Mouse (Mus musculus): Measurements from ENCODE around the gene Llgl2. TPM values are rescaled to one million over a fixed set of nuclear protein-coding genes. Genes with fewer than 3 reads are reported as not detected.
"Not testable (repeated sequence)": the region's sequence is repeated elsewhere in the genome, so short reads cannot be mapped to it uniquely, and the experiment has no call there.

The Llgl2 gene
- polyA plus RNA-seq, 1 experiment from 2014 or later = 18.7 TPM

DNA sequence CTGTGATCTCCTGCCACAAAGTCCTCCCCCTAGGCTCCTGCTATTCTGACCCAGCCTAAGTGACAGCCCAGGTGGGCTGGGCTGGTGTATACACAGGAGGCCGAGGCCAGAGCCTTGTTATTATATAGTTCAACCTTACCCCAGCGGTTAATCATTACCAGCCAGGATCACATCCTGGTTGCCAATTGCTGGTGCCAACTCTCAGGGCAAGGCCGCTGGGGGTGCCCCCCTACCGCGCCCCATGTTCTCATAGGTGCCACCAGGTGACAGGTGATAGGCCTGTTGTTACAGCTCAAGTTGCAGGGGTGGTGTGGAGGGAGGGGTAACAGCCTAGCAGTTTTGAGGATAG lies 20.0 kb downstream of the Llgl2 start:
- no peak for DNase-seq (ENCODE audit: low spot score)
- Histone ChIP-seq H3K27me3 (replicated peaks; ENCODE audit: control insufficient read depth, insufficient read depth, low read length) (no peaks in the 10 kb centered on the region), H3K4me3 (ENCODE audit: low read depth, low read length) (no peak overlapping the region), H3K4me1 (replicated peaks; ENCODE audit: control insufficient read depth, insufficient read depth, low read length) (peaks cover 46% of the 10 kb centered on the region), H3K36me3 (ENCODE audit: control insufficient read depth, insufficient read depth, low read length) (peaks cover 15% of the 10 kb centered on the region), H3K9me3 (ENCODE audit: control insufficient read depth, low read length) (peaks cover 3% of the 10 kb centered on the region), H3K9ac (ENCODE audit: low read depth, low read length) (no peak overlapping the region), H3K27ac (ENCODE audit: low read depth, low read length) (no peak overlapping the region; the same call in 1 of the 2 replicates), H3K4me2 (no peak overlapping the region)
- no peak for ATAC-seq (replicated peaks; ENCODE audit: low FRiP score)
- WGBS = 82% methylated on average over 5 of the region's 5 CpGs

DNA sequence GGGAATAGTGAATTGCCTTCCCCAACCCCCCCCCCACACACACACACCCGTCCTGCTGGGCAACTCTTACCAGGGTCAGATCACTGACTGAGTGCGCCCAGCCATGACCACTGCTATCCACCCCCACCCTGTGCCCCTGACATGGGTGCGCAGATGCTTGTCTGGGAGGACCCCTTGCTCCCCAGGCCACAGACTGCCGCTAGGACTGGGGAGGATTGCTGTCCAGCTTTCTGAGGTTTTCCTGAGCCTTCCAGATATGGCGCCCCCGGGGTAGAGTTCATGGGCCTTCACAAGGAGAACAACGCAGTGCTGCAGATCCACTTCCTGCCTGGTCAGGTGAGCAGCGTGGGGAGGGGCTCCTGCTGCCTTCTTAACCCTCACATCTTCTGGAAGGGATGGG lies 20.4 kb downstream of the Llgl2 start:
- WGBS = 76% methylated on average over 8 of the region's 8 CpGs
- Histone ChIP-seq H3K9ac (ENCODE audit: low read depth, low read length) (no peak overlapping the region), H3K4me3 (ENCODE audit: low read depth, low read length) (no peak overlapping the region), H3K36me3 (ENCODE audit: control insufficient read depth, insufficient read depth, low read length) (peaks cover 15% of the 10 kb centered on the region), H3K27ac (ENCODE audit: low read depth, low read length) (no peak overlapping the region; the same call in 1 of the 2 replicates), H3K9me3 (ENCODE audit: control insufficient read depth, low read length) (peaks cover 3% of the 10 kb centered on the region), H3K4me2 (no peak overlapping the region), H3K4me1 (replicated peaks; ENCODE audit: control insufficient read depth, insufficient read depth, low read length) (peaks cover 43% of the 10 kb centered on the region), H3K27me3 (replicated peaks; ENCODE audit: control insufficient read depth, insufficient read depth, low read length) (no peaks in the 10 kb centered on the region)
- no peak for DNase-seq (ENCODE audit: low spot score)
- ATAC-seq (replicated peaks; ENCODE audit: low FRiP score) = no peak

DNA sequence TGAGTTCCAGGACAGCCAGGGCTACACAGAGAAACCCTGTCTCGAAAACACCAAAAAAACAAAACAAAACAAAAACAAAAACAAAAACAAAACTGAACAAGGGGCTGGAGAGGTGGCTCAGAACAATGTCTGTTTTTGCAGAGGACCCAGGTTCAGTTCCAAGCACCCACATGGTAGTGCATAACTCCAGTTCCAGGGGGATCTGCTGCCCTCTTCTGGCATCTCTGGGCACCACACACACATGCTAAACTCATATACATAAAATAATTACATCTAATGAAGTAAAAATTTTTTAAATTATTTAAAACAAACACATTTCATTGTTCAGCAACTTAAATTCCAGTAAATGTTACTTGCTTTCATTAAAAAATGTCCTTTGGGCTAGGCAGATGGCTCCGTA lies 22.0 kb downstream of the Llgl2 start:
- Histone ChIP-seq H3K4me1 (replicated peaks; ENCODE audit: control insufficient read depth, insufficient read depth, low read length) (peaks cover 34% of the 10 kb centered on the region), H3K9me3 (ENCODE audit: control insufficient read depth, low read length) (peaks cover 3% of the 10 kb centered on the region), H3K9ac (ENCODE audit: low read depth, low read length) (no peak overlapping the region), H3K36me3 (ENCODE audit: control insufficient read depth, insufficient read depth, low read length) (peaks cover 24% of the 10 kb centered on the region), H3K4me2 (no peak overlapping the region), H3K27me3 (replicated peaks; ENCODE audit: control insufficient read depth, insufficient read depth, low read length) (no peaks in the 10 kb centered on the region), H3K27ac (ENCODE audit: low read depth, low read length) (no peak overlapping the region), H3K4me3 (ENCODE audit: low read depth, low read length) (no peak overlapping the region)
- WGBS = 95% methylated on average over 2 of the region's 2 CpGs
- DNase-seq (ENCODE audit: low spot score) (no peak), ATAC-seq (replicated peaks; ENCODE audit: low FRiP score) (no peak)

DNA sequence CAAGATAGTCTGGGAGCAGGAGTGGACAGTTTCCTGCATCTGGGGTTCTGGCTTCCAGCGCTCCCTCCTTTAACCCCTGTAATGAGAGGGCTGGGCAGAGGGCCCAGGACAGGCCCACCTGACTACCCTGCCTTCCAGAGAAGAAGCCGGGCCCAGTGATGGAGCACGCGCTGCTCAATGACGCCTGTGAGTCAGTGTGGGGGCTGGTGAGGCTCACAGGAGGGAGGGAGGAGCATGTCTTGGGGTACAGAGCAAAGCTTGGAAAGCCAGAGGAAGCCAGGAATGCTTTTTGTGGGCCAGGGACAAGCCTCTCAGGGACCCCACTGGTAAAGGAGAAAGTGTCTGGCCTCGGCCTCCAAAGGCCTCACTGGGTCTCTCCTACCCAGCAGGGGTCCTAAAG lies 30.8 kb downstream of the Llgl2 start:
- Histone ChIP-seq H3K27me3 (replicated peaks; ENCODE audit: control insufficient read depth, insufficient read depth, low read length) (peaks cover 25% of the 10 kb centered on the region), H3K27ac (ENCODE audit: low read depth, low read length) (no peak overlapping the region), H3K4me3 (ENCODE audit: low read depth, low read length) (no peak overlapping the region), H3K9me3 (ENCODE audit: control insufficient read depth, low read length) (no peaks in the 10 kb centered on the region), H3K4me2 (no peak overlapping the region), H3K36me3 (ENCODE audit: control insufficient read depth, insufficient read depth, low read length) (peaks cover 28% of the 10 kb centered on the region), H3K9ac (ENCODE audit: low read depth, low read length) (no peak overlapping the region), H3K4me1 (replicated peaks; ENCODE audit: control insufficient read depth, insufficient read depth, low read length) (peaks cover 12% of the 10 kb centered on the region; the same call in 1 of the 2 replicates)
- ATAC-seq (replicated peaks; ENCODE audit: low FRiP score) = no peak
- no peak for DNase-seq (ENCODE audit: low spot score)
- 89% methylated on average over 6 of the region's 6 CpGs for WGBS

DNA sequence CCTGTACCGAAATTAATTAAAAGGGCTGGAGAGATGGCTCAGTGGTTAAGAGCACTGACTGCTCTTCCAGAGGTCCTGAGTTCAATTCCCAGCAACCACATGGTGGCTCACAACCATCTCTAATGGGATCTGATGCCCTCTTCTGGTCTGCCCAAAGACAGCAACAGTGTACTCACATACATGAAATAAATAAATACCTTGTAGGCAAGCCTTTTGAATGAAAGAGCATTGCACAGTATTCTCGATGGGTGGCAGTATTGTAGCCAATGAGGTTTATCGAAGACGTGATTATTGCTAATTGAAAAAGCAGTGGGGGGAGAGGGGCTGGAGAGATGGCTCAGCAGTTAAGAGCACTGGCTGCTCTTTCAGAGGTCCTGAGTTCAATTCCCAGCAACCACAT lies 33.3 kb downstream of the Llgl2 start:
- H3K4me2 ChIP-seq; H3K4me3 ChIP-seq (ENCODE audit: low read depth, low read length); H3K9me3 ChIP-seq (ENCODE audit: control insufficient read depth, low read length); ATAC-seq (replicated peaks; ENCODE audit: low FRiP score); H3K9ac ChIP-seq (ENCODE audit: low read depth, low read length); DNase-seq (ENCODE audit: low spot score); H3K27ac ChIP-seq (ENCODE audit: low read depth, low read length): not testable (repeated sequence)
- peaks cover 15% of the 10 kb centered on the region; the same call in 1 of the 2 replicates for H3K36me3 ChIP-seq (ENCODE audit: control insufficient read depth, insufficient read depth, low read length)
- peaks cover 12% of the 10 kb centered on the region; the same call in 1 of the 2 replicates for H3K4me1 ChIP-seq (replicated peaks; ENCODE audit: control insufficient read depth, insufficient read depth, low read length)
- 92% methylated on average over 4 of the region's 4 CpGs for WGBS
- peaks cover 49% of the 10 kb centered on the region for H3K27me3 ChIP-seq (replicated peaks; ENCODE audit: control insufficient read depth, insufficient read depth, low read length)

DNA sequence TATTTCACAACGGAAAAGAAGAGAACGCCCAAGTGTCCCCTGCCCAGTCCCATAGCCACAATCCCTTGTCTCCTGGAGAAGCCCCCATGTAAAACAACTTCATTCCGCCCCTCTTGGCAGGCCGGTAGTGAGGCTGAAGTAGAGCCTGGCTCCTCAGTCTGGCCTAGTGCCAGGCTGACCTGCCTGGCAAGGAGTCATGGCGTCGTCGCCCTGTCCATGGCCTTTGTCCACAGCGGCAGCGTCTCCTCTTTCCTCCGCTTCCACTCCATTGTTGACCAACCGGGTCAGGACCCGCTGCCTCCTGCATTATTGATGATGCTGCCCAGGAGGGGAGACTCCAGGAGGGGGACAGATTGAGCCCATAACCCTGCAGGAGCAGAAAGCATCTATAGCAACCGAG lies 34.1 kb downstream of the Llgl2 start:
- Histone ChIP-seq H3K9ac (ENCODE audit: low read depth, low read length) (no peak overlapping the region), H3K27me3 (replicated peaks; ENCODE audit: control insufficient read depth, insufficient read depth, low read length) (peaks cover 49% of the 10 kb centered on the region), H3K27ac (ENCODE audit: low read depth, low read length) (no peak overlapping the region), H3K4me3 (ENCODE audit: low read depth, low read length) (no peak overlapping the region), H3K4me2 (no peak overlapping the region), H3K9me3 (ENCODE audit: control insufficient read depth, low read length) (no peaks in the 10 kb centered on the region), H3K36me3 (ENCODE audit: control insufficient read depth, insufficient read depth, low read length) (peaks cover 14% of the 10 kb centered on the region; the same call in 1 of the 2 replicates), H3K4me1 (replicated peaks; ENCODE audit: control insufficient read depth, insufficient read depth, low read length) (peaks cover 12% of the 10 kb centered on the region; the same call in 1 of the 2 replicates)
- 66% methylated on average over 13 of the region's 13 CpGs for WGBS
- ATAC-seq (replicated peaks; ENCODE audit: low FRiP score) (no peak), DNase-seq (ENCODE audit: low spot score) (no peak)

DNA sequence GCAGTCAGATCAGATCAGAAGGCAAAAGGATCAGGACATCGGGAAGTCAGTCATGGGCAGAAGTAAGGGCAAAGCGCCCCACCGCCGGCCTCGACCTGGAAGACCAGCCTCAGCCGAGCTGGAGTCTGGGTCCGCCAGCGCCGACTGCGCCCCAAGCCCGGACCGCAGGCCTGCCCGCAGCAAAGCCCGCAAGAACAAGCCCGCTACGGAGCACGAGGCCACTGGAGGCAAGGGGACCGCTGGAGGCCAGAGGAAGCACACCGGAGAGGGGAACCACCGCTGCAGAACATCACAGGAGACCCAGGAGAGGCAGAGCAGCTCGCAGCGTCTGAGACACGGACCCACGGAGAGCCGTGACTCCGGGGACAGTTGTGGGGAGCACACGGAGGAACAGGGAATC lies 34.5 kb downstream of the Llgl2 start, which contains the start of gene Myo15b:
TSS of gene Myo15b (plus strand) at position 53 of the 400 bp plus-strand sequence.
- no peak within 1 kb of the TSS for H3K27ac ChIP-seq (ENCODE audit: low read depth, low read length)
- H3K36me3 ChIP-seq (ENCODE audit: control insufficient read depth, insufficient read depth, low read length) = peaks cover 10% of the 10 kb centered on the region; the same call in 1 of the 2 replicates
- peaks cover 49% of the 10 kb centered on the region for H3K27me3 ChIP-seq (replicated peaks; ENCODE audit: control insufficient read depth, insufficient read depth, low read length)
- no peaks in the 10 kb centered on the region for H3K9me3 ChIP-seq (ENCODE audit: control insufficient read depth, low read length)
- ATAC-seq (replicated peaks; ENCODE audit: low FRiP score) = no peak
- no peak for DNase-seq (ENCODE audit: low spot score)
- peak within 1 kb of the TSS; percentile 40 for H3K9ac ChIP-seq (ENCODE audit: low read depth, low read length)
- 14% methylated on average over 27 of the region's 27 CpGs for WGBS
- H3K4me2 ChIP-seq = peak within 1 kb of the TSS; percentile 80
- H3K4me3 ChIP-seq (ENCODE audit: low read depth, low read length) = peak within 1 kb of the TSS; percentile 49
- peaks cover 12% of the 10 kb centered on the region; the same call in 1 of the 2 replicates for H3K4me1 ChIP-seq (replicated peaks; ENCODE audit: control insufficient read depth, insufficient read depth, low read length)

DNA sequence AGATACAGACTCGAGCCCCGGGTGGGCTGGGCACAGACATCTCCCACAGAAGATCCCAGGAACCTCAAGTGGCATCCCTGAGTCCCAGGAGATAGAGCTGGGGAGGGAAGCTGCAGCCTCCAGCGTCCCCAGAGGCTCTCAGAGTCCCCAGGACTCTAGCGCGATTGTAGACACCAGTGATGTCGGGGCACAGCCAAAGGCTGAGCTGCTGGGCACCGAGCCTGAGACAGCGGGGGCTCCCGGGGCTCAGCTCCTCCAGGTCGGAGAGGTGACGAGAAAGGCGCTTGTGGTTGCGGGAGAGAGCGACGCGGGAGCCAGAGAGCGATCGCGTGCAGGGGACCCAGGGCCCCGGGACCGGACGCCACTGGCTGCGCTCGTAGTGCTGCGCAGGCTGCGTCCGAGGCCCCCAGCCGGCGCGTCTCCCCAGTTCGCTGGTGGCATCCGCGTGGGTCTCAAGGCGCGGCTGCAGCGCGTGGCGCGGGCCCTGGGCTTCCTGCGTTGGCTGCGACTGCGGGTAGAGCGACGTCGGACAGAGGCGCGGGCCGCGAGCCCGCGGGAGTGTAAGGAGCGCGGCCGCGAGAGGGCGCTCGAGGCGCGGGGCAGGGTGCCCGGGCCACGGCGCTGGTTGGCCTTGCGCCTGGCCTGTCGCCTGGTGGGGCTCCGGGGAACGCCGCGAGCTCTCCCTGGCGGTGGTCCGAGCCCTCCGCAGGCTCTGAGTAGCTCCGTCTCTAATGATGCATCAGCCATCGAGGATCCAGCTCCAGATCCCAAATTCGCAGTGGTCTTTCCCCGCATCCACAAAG lies 35.5 kb downstream of the Llgl2 start:
- WGBS = 3% methylated on average over 70 of the region's 75 CpGs
- Histone ChIP-seq H3K4me3 (ENCODE audit: low read depth, low read length) (peak overlapping the region; percentile 49), H3K9ac (ENCODE audit: low read depth, low read length) (peak overlapping the region; percentile 40), H3K27ac (ENCODE audit: low read depth, low read length) (no peak overlapping the region), H3K27me3 (replicated peaks; ENCODE audit: control insufficient read depth, insufficient read depth, low read length) (peaks cover 49% of the 10 kb centered on the region), H3K4me1 (replicated peaks; ENCODE audit: control insufficient read depth, insufficient read depth, low read length) (peaks cover 12% of the 10 kb centered on the region; the same call in 1 of the 2 replicates), H3K4me2 (peak overlapping the region; percentile 80), H3K36me3 (ENCODE audit: control insufficient read depth, insufficient read depth, low read length) (peaks cover 5% of the 10 kb centered on the region; the same call in 1 of the 2 replicates), H3K9me3 (ENCODE audit: control insufficient read depth, low read length) (no peaks in the 10 kb centered on the region)
- ATAC-seq (replicated peaks; ENCODE audit: low FRiP score) (peak; percentile 86), DNase-seq (ENCODE audit: low spot score) (peak; percentile 86)

DNA sequence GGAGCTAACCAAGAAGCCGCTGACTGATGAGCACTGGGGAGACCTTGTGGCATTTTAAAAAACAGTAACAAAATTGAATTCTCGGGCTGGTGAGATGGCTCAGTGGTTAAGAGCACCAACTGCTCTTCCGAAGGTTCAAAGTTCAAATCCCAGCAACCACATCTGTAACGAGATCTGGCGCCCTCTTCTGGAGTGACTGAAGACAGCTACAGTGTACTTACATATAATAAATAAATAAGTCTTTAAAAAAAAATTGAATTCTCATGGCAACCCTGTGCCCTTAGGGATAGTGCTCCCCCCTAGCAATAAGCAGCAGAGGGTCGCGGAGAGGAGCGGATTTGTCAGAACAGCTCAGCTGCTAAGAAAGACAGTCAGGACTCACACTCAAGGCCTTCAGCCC lies 40.0 kb downstream of the Llgl2 start:
- H3K9ac ChIP-seq (ENCODE audit: low read depth, low read length) = no peak overlapping the region
- H3K4me2 ChIP-seq = no peak overlapping the region
- no peaks in the 10 kb centered on the region for H3K36me3 ChIP-seq (ENCODE audit: control insufficient read depth, insufficient read depth, low read length)
- 79% methylated on average over 8 of the region's 8 CpGs for WGBS
- peaks cover 7% of the 10 kb centered on the region; the same call in 1 of the 2 replicates for H3K4me1 ChIP-seq (replicated peaks; ENCODE audit: control insufficient read depth, insufficient read depth, low read length)
- peaks cover 32% of the 10 kb centered on the region for H3K27me3 ChIP-seq (replicated peaks; ENCODE audit: control insufficient read depth, insufficient read depth, low read length)
- H3K9me3 ChIP-seq (ENCODE audit: control insufficient read depth, low read length) = no peaks in the 10 kb centered on the region
- DNase-seq (ENCODE audit: low spot score) = no peak
- H3K4me3 ChIP-seq (ENCODE audit: low read depth, low read length) = no peak overlapping the region
- ATAC-seq (replicated peaks; ENCODE audit: low FRiP score) = no peak
- H3K27ac ChIP-seq (ENCODE audit: low read depth, low read length) = no peak overlapping the region
